Mouse (Mus musculus) neural tube, embryonic 11.5 days (tissue): ENCODE data around the gene Tmem251. TPM values are rescaled to one million over a fixed set of nuclear protein-coding genes. Genes with fewer than 3 reads are reported as not detected.
A peak's percentile ranks its signal among the peaks of the same experiment; 100 is the strongest.

Experiments used
- ATAC-seq: fragments of 200-750 bp; cut with Nextera tagmentation; 2 replicates; pipeline ENCODE4 v1.8.0; 2017; ENCODE audit warnings: moderate number of reproducible peaks, mild to moderate bottlenecking, moderate TSS enrichment, moderate library complexity; ENCODE audit not compliant: insufficient read depth, low FRiP score, low TSS enrichment
- DNase-seq: peaks from one replicate; pipeline ENCODE4 v3.0.0-alpha.2; 2015; ENCODE audit warnings: low spot score
- H3K27ac ChIP-seq: fragments of 300-500 bp; sonication (generic); 2 replicates; pipeline ENCODE4 v1.5.1; 2014; ENCODE audit warnings: low read depth, mild to moderate bottlenecking, low read length
- H3K27me3 ChIP-seq: fragments of 300-500 bp; sonication (generic); 2 replicates; pipeline ENCODE4 v1.6.1; 2014; ENCODE audit warnings: mild to moderate bottlenecking, low read length, mixed read lengths; ENCODE audit not compliant: control insufficient read depth, insufficient read depth
- H3K36me3 ChIP-seq: fragments of 300-500 bp; sonication (generic); 2 replicates; pipeline ENCODE4 v1.6.1; 2014; ENCODE audit warnings: mild to moderate bottlenecking, low read length, moderate library complexity, mixed read lengths; ENCODE audit not compliant: control insufficient read depth, insufficient read depth
- H3K4me1 ChIP-seq: fragments of 300-500 bp; sonication (generic); 2 replicates; pipeline ENCODE4 v1.6.1; 2014; ENCODE audit warnings: low read length, mixed read lengths; ENCODE audit not compliant: control insufficient read depth, insufficient read depth
- H3K4me2 ChIP-seq: fragments of 300-500 bp; sonication (generic); 2 replicates; pipeline ENCODE4 v1.6.1; 2014; ENCODE audit warnings: low read depth, mild to moderate bottlenecking, moderate library complexity
- H3K4me3 ChIP-seq: fragments of 300-500 bp; sonication (generic); 2 replicates; pipeline ENCODE4 v1.5.1; 2014; ENCODE audit warnings: low read depth, low read length
- H3K9ac ChIP-seq: fragments of 300-500 bp; sonication (generic); 2 replicates; pipeline ENCODE4 v1.6.1; 2014; ENCODE audit warnings: mild to moderate bottlenecking, low read length
- H3K9me3 ChIP-seq: fragments of 300-500 bp; sonication (generic); 2 replicates; pipeline ENCODE4 v1.6.1; 2016; ENCODE audit warnings: low read length; ENCODE audit not compliant: control insufficient read depth
- WGBS: fragments of 180-500 bp; shearing (Covaris S2); extraction: QIAGEN DNeasy Blood & Tissue Kit; methylation state at CpG from one replicate; pipeline ENCODE4 v1.1.7; 2014; 5-methylcytosine and 5-hydroxymethylcytosine counted together
- polyA plus RNA-seq: library from polyadenylated mRNA; unstranded; fragments of >200 nt; fragmentation: Nextera tagmentation; extraction: Ambion mirVana; gene quantifications from 2 replicates; pipeline ENCODE4 v1.2.1, GENCODE M21; 2014

Tmem251 gene
- polyA plus RNA-seq, 1 experiment from 2014 or later: 11.6 TPM

DNA sequence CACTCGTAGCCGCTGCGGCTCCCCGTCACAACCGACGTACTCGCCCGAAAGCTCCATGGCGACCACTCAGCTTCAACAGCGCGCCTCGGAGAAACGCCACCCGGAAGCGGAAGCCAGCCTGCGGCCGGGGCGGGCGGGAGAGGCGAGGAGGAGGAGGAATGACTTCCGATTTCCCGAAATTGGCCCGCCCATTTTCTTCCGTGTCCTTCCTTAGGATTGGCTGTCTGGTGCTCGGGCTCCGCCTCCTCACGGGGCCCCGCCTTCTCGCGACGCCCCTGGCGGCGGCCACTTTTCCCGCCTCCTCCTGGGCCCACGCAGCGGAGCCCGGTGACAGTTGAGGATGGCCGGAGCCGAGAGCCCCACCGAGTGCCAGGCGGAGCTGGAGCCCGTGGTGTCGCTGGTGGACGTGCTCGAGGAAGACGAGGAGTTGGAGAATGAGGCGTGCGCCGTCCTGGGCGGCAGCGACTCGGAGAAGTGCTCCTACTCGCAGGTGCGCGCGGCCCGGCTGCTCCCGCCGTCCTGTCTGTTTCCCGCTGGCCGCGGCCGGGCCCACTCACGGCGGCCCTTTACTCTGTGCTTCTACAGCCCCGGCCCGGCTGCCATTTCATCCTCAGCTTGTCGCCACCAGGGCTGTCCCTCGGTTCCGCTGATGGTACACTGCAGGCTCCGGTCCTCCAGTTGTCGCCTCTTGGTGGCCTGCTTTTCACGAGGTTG, 14.3 kb downstream of the Tmem251 start, which contains the start of the genes Gm28051, Gon7 and Ubr7:
Gm28051 (minus strand) TSS at position 77 of the 714 bp plus-strand sequence.
Gon7 (minus strand) TSS at position 115 of the 714 bp plus-strand sequence.
Ubr7 (plus strand) TSS at position 279 of the 714 bp plus-strand sequence.
- DNase-seq: peak; percentile 98
- H3K9me3 ChIP-seq: no peaks in the 10 kb centered on the region
- WGBS: under 1% methylated on average over 72 of the region's 73 CpGs

DNA sequence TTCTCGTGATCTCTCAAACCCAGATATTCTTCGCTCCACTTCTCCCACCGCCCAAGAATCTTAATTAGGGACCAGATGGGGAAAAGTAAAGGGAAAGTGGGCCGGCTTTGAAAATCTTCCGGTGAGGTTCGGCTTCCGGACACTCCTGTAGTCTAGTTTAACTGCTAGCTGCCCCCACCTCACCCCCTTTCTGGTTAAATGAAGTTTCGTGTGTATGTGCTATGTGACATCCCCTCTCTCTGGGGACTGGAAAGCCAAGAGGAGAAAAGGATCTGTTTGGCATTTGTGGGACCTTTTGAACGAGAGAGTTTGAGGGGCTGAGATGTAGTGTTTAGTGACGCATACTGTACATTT, 14.8 kb downstream of the Tmem251 start, which contains the start of gene Gm20604:
Gm20604 (minus strand) TSS at position 270 of the 354 bp plus-strand sequence.
- 1% methylated on average over 10 of the region's 10 CpGs for WGBS
- Histone ChIP-seq H3K27ac (peak within 1 kb of the TSS; percentile 66), H3K4me2 (peak within 1 kb of the TSS; percentile 84), H3K4me1 (peaks cover 3% of the 10 kb centered on the region), H3K4me3 (peak within 1 kb of the TSS; percentile 67), H3K36me3 (no peaks in the 10 kb centered on the region), H3K9ac (peak within 1 kb of the TSS; percentile 76), H3K9me3 (no peaks in the 10 kb centered on the region), H3K27me3 (no peaks in the 10 kb centered on the region)
- ATAC-seq (no peak), DNase-seq (no peak)

More for the DNA sequence above, 14.3 kb downstream of the Tmem251 start, which contains the start of the genes Gm28051, Gon7 and Ubr7:
- Histone ChIP-seq H3K27me3 (no peaks in the 10 kb centered on the region), H3K4me3 (peak within 1 kb of the TSS; percentile 67), H3K27ac (peak within 1 kb of the TSS; percentile 66), H3K4me1 (peaks cover 3% of the 10 kb centered on the region), H3K36me3 (no peaks in the 10 kb centered on the region), H3K4me2 (peak within 1 kb of the TSS; percentile 84), H3K9ac (peak within 1 kb of the TSS; percentile 76)
- ATAC-seq: peak; percentile 96

DNA sequence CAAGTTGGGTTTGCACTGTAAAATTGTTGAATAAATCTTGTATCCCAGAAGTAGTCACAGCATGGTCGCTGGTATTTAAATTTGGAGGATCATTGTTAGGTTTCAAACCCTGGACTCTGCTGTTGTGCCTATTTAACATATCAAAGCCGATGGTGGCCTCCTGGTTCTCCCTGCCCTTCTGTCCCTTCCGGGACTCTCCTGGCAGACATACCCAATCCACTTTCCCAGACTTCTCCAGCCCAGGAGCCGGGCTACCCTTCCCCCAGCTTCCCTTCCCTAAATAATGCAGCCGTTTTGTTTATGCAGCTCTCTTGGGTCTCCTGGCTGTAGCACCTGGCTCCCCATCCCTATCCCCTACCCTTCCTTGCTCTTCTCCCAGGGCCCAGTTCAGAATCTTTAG, 15.4 kb downstream of the Tmem251 start:
- no peaks in the 10 kb centered on the region for H3K27me3 ChIP-seq
- no peaks in the 10 kb centered on the region for H3K9me3 ChIP-seq
- H3K9ac ChIP-seq: peak overlapping the region; percentile 70
- peak overlapping the region; percentile 84 for H3K4me2 ChIP-seq
- peaks cover 3% of the 10 kb centered on the region for H3K4me1 ChIP-seq
- H3K4me3 ChIP-seq: peak overlapping the region; percentile 67
- no peak overlapping the region for H3K27ac ChIP-seq
- ATAC-seq (no peak), DNase-seq (no peak)
- no peaks in the 10 kb centered on the region for H3K36me3 ChIP-seq
- WGBS: 2% methylated on average over 5 of the region's 5 CpGs

DNA sequence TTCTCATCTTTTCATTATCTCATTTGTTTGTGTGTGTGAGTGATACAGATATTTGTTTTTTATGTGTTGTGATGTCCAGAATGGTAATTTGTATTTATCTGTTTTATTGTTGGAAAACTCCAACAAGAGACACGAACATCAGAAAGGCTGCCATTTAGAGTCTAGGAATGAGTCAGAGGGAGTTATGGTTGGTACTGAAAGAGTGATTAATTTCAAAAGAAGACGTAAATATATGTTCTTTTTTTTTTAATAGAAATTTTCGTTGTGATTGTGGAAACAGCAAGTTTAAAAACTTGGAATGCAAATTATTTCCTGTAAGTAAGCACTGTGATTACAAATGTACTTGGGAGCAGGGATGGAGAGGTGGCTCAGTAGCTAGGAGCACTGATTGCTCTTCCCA, 18.1 kb downstream of the Tmem251 start:
- H3K27ac ChIP-seq: no peak overlapping the region
- WGBS: 94% methylated on average over 3 of the region's 3 CpGs
- peaks cover 3% of the 10 kb centered on the region; the same call in 1 of the 2 replicates for H3K36me3 ChIP-seq
- no peak overlapping the region for H3K4me3 ChIP-seq
- H3K9ac ChIP-seq: no peak overlapping the region
- no peaks in the 10 kb centered on the region for H3K9me3 ChIP-seq
- ATAC-seq: no peak
- no peak overlapping the region for H3K4me2 ChIP-seq
- H3K4me1 ChIP-seq: peaks cover 3% of the 10 kb centered on the region
- DNase-seq: no peak
- H3K27me3 ChIP-seq: no peaks in the 10 kb centered on the region

DNA sequence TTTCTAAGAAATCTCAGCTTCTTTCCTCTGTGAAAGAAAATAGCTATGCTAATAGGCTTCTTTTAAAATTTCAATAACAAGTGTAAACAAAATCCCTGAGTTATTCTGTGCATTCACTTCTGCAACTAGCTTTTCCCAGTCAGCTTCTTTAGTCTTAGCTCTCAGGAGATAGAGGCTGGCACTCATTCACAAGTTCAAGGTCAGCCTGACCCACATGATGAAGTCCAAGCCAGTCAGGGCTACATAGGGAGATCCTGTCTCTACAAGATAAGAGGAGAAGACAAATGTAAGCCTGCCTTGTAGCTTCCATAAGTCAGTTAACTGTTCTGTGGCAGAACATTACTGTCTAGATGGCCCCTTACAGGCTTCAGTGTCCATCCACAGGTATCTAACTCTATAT, 20.1 kb downstream of the Tmem251 start:
- ATAC-seq: no peak
- Histone ChIP-seq H3K4me3 (no peak overlapping the region), H3K27ac (no peak overlapping the region), H3K9ac (no peak overlapping the region), H3K36me3 (peaks cover 11% of the 10 kb centered on the region), H3K4me2 (no peak overlapping the region), H3K9me3 (no peaks in the 10 kb centered on the region), H3K4me1 (peaks cover 3% of the 10 kb centered on the region; the same call in 1 of the 2 replicates), H3K27me3 (no peaks in the 10 kb centered on the region)
- no peak for DNase-seq

DNA sequence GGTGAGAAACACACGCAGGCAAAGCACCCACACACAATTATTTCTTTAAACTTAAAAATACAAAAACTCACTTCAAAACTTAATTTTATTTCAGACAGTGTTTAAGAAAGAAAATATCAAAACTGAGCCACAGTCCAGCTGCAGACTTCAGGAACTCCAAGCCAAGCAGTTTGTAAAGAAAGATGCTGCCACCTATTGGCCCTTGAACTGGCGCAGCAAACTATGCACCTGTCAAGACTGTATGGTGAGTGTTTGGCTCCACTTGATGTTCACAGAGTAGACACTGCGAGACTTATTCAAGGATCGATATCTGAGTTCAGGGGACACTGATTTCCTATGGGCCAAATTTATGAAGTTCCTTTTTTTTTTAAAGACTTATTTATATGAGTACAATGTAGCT, 25.4 kb downstream of the Tmem251 start:
- H3K27me3 ChIP-seq: no peaks in the 10 kb centered on the region
- H3K4me1 ChIP-seq: no peaks in the 10 kb centered on the region
- H3K27ac ChIP-seq: no peak overlapping the region
- no peak overlapping the region for H3K4me2 ChIP-seq
- ATAC-seq (no peak), DNase-seq (no peak)
- H3K4me3 ChIP-seq: no peak overlapping the region
- H3K9ac ChIP-seq: no peak overlapping the region
- peaks cover 27% of the 10 kb centered on the region for H3K36me3 ChIP-seq
- WGBS: 95% methylated on average over 4 of the region's 4 CpGs
- H3K9me3 ChIP-seq: no peaks in the 10 kb centered on the region

DNA sequence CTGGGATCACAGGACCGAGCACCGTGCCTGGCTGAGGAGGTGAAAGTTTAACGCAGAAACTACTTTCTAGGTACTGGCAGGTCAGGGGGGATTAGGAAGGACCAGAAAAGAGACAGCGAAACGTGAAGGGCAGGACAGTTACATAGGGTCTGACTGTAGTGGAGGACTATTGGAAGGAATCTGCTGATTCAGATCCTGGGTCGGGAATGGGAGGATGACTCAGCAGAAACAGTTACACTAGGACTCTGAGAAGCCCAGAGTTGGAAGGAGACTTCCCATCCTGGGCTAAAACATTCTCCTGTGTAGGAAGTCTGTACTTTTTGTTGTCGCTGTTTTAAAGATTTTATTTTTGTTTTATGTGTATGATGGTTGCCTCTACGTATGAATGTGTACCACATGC, 28.0 kb downstream of the Tmem251 start:
- Histone ChIP-seq H3K4me3 (no peak overlapping the region), H3K27ac (no peak overlapping the region), H3K9me3 (no peaks in the 10 kb centered on the region), H3K4me2 (no peak overlapping the region), H3K27me3 (no peaks in the 10 kb centered on the region), H3K4me1 (no peaks in the 10 kb centered on the region), H3K9ac (no peak overlapping the region), H3K36me3 (peaks cover 25% of the 10 kb centered on the region)
- whole genome bisulfite sequencing: 93% methylated on average over 8 of the region's 8 CpGs
- no peak for DNase-seq
- no peak for ATAC-seq

DNA sequence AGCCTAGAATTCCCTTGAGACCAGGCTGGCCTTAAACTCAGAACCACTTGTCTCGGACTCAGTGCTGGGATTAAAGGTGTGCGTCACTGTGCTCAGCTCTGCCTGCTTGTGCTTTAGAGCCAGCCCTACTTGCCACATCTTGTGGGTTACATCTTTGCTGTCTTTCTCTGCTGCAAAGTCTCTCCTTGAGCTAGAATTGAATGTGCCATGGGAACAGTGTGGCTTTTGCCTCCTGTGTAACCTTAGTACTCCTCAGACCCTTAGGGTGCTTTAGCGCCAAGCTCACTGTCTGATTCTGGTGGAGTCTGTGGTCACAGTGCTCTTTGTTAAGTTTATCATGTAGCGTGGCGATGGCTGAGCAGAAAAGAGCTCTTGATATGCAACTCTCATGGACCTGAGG, 29.1 kb downstream of the Tmem251 start:
- Histone ChIP-seq H3K9me3 (no peaks in the 10 kb centered on the region), H3K27ac (no peak overlapping the region), H3K9ac (no peak overlapping the region), H3K36me3 (peaks cover 28% of the 10 kb centered on the region), H3K4me1 (no peaks in the 10 kb centered on the region), H3K4me3 (no peak overlapping the region), H3K4me2 (no peak overlapping the region), H3K27me3 (no peaks in the 10 kb centered on the region)
- no peak for ATAC-seq
- DNase-seq: no peak
- 95% methylated on average over 5 of the region's 5 CpGs for WGBS

DNA sequence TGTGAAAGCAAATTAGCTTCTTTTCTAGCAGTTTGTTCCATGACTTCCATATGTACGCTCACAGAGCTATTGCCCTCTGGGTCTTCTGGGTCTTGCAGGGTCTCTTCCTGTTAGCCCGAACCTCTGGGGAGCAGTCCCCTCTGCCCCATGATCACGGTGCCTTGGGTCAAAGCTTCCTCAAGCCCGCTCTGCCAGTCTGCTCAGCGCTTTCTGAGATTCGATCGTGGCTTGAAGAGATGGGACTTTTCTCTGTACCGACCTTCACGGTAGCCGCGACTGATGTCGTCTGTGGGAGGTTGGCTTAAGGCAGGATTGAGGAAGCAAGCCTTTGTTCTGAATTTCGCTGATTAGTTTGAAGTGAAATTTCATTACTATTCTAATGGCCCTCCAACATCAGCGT, 32.5 kb downstream of the Tmem251 start:
- Histone ChIP-seq H3K27ac (no peak overlapping the region), H3K4me3 (no peak overlapping the region), H3K4me1 (no peaks in the 10 kb centered on the region), H3K36me3 (peaks cover 13% of the 10 kb centered on the region), H3K9me3 (no peaks in the 10 kb centered on the region), H3K27me3 (no peaks in the 10 kb centered on the region), H3K4me2 (no peak overlapping the region), H3K9ac (no peak overlapping the region)
- WGBS: 95% methylated on average over 14 of the region's 14 CpGs
- ATAC-seq (no peak), DNase-seq (no peak)
